Mouse (Mus musculus) mouse embryonic stem cell (cell line): Measurements from ENCODE around the gene 3110009E18Rik.

Experiments used
- in situ Hi-C, 2 experiments: fragments of 300-500 bp; cut with MboI; formaldehyde crosslinking; loops; 1 replicate in 1 of 2; 3 replicates in 1 of 2; pipeline ENCODE4 v1.14.3; 2019 to 2020; ENCODE audit warnings: low sequenced_read_pairs in 2 of 2, low pct_unique_long_range_greater_than_20kb in 1 of 2, mixed read lengths in 1 of 2; ENCODE audit not compliant: unreplicated experiment in 1 of 2

3110009E18Rik gene

DNA sequence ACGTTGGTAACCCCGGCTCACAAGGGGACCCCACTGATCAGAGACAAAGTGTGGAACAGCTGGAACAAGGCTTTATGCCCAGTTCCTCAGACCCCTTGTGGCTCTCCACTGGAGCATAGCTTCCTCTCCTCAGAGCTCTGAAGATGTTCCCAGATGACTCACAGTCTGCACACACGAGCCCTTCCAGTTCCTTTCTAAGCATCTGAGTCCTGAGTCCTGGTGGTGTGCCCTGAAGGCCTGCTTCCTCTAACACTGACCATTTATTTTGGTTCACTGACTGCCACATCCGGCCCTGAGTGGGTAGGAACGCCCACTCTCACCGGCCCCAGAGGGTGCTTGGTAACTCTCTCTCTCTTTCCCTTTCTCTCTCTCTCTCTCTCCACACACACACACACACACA lies 21.5 kb upstream of the 3110009E18Rik start:
- in situ Hi-C loops, result no loop called here

DNA sequence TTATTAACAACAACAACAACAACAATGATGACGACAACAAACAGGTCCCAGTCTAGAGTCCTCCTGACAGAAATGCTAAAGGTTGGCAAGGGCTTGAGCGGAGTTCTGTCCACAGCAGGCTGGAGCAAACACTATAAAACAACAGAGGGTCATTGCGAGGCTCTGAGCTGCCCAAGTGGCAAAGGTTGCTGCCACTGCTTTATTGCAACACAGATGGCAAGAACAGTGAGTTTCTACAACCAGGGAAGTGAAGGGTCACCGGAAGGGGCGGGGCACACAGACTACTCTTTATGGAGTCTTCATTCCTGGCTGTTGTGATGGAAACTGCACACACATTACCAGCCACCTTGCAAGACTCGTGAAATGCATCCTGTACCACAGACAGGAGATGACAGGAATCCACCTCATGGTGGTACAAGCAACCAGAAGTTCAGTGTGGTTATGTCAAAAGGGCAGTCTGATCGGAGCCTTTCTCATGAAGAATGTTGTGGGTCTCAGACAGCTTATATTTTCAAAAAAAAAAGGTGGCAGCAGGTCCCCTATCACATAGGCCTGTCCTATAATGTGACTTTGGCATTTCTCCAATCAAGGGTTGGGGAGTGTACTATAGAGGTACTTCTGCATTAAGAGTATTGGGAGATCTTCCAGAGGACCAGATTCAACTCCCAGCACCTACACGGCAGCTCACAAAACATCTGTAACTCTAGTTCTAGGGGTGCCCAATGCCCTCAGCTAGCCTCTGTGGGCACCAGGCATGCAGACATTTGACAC lies 20.3 kb upstream of the 3110009E18Rik start:
- in situ Hi-C loops, result no loop called here

- in situ Hi-C loops, result no loop called here
Measured at GRCm38 (mm10) chr1:120101227-120101609, 19.8 kb upstream of the 3110009E18Rik start.

DNA sequence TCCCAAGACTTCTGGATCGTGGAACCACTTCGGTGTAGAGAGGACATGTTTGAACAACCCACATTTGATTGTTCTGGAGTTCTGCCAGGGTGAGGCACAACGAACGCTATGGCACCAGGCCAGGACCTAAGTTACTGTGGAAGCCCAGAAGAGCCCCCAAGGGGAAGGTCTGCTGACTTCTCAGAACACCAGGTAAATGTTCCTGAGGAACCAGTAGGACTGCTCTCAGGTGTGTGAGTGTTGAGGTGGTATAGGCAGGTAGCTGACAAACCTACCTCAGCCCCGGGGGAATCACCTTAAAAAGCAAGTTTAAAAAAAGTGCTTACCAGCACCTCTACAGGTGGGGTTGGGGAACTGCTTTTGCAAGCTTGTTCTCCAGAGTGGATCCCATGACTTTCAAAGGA lies 15.4 kb upstream of the 3110009E18Rik start:
- in situ Hi-C loops, result no loop called here

DNA sequence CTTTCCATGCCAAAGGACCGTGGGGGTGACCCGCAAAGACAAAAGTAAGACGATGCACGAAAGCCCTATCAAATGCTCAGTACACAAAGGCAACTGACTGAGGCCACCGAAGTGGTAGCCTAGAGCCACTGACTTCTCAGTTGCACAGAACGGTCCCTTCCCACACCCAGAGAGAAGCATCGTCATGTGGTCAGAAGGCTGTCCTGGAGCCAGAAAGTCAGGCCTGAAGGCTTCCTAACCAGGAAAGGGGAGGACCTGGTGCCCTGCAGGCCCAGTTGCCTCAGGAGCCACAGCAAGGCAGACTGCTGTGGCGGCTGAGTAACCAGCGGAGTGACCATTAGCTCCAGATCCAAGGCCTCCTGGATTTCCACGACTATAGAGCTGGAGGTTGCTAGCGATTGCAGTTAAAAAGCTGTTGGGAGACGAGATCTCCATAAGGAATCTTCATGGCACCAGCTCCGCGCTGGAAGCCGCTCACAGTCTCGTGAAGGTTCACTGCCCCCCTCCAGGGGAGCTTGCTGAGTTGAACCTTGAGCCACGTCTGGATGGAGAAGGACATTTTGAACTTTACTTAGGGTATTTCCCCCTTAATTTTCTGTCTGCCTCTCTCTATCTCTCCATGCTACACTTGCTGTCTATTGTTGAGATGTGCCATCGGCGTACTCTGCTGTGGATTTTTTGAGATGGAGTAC lies 11.1 kb upstream of the 3110009E18Rik start:
- in situ Hi-C loops, result no loop called here

DNA sequence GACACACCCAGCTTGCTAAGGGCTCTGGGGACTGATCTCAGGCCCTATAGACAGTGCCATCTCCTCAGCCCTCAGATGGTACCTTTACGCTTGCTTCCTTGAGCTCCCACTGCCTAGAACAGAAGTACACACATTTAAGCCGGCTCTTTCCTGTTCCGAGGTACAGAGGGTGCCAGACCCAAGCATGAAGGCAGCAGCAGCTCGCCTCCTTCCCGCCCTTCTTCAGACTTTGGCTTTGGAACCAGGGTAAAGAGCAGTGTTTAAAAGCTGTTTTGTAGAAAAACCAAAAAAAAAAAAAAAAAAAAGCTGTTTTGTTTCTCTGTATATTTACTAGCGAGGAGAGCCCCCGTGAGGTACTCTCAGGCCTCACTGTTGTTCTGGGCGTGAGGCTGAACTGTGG lies 9.2 kb upstream of the 3110009E18Rik start:
- in situ Hi-C loops, result no loop called here

GRCm38 (mm10) chr1:120112251-120113187 lies 8.5 kb upstream of the 3110009E18Rik start:
- in situ Hi-C loops, result no loop called here

- in situ Hi-C loops, result no loop called here
Measured at GRCm38 (mm10) chr1:120115671-120116081, 5.3 kb upstream of the 3110009E18Rik start.

GRCm38 (mm10) chr1:120116106-120116505 lies 4.9 kb upstream of the 3110009E18Rik start:
- in situ Hi-C loops, result no loop called here

DNA sequence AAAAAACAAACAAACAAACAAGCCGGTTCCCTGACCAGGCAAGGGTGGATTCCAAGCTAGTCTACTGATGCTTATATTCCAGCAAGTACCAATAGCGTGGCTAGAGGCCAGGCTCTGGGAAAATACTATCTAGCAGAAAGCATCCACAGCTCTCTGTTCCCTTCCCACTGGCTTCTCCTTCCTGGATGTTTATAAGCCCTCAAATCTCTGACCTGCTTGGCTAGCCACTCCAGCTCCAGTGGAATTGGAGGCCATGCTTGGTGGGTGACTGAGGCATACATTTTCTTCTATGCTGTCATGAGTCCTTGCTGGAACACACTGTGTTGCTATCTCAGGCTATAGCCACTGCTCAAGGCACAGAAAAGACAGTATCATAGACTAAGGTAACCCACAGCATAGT lies 2.1 kb upstream of the 3110009E18Rik start:
- in situ Hi-C loops, result no loop called here

DNA sequence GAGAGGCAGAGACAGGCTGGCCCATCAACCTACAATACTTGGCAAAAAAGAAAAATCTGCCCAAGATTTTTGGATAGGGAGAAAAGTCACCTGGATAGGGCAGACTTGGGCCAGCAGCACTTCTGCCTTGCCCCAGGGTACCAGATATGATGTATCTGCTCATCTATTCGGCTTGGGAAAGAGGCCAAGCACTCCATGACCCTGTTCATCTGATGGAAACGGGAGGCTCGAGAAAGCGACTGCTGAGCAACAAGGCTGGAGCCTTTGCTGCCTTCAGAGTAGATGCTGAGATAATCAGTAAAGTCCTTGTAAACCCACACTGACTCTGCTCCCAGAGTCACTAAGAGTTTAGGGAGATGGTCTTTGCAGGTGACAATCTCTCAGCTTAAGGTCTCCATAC lies 1.6 kb upstream of the 3110009E18Rik start:
- in situ Hi-C loops, result no loop called here

- in situ Hi-C loops, result no loop called here
Measured at GRCm38 (mm10) chr1:120120141-120120968, 632 bp upstream of the 3110009E18Rik start.

DNA sequence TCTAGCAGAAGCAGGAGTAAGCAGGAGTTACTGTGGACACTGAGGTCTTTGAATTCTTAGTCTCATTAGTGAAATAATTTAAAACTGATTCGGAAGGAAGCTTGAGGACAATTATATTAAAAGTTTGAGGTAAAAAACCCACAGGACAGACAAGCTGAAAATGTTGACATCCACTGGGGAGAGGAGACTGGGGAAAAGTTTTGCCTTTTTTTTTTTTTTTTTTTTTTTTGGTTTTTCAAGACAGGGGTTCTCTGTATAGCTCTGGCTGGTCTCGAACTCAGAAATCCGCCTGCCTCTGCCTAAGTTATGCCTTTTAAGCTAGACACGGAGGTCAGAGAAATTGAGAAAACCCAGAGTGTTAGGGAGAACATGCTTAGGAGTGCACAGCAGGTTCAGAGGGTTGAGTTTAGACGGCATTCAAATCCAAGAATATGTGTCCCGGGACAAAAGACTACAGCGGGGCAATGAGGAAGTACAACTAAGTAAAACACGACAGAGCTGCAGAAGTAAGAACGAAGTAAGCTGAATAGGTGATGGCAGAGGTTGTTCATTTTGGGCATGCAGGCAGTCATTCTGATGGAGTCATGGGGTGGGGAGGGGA lies 1.0 kb downstream of the 3110009E18Rik start:
- in situ Hi-C loops, result no loop called here

DNA sequence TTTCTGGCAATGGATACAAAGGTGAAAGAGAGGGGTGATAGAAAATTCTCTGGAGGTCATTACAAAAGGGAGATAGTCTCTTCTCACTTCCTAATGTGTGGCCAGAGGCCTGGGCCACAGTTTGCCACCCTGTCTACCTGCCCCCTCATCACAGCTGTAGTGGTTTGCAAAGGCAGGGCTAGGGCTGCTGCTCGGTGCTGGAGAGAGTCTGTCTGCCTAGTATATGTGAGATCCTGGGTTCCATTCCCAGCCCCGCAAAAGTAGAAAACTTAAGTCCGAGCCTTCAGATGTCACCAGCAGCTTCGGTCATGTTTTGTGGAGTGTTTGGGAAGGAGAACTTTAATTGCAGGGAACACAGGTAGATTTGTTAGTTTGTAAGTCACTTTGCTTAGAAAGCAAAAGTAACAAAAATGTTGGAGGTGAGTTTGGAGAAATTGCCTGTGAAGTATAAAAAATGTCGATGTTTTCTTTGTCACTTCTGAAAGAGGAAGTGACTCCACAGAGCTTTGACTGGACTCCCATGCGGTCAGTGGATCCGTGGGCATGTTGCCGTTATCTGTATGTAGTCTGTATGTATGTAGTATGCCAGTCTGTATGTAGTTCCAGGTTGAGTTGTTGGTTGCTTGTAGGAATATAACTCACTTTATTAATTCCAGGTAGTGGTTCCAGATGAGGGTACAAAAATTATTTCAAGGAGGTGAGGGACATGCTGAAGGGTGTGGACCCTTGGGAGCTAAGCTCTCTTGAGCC lies 1.8 kb downstream of the 3110009E18Rik start:
- in situ Hi-C loops, result no loop called here

DNA sequence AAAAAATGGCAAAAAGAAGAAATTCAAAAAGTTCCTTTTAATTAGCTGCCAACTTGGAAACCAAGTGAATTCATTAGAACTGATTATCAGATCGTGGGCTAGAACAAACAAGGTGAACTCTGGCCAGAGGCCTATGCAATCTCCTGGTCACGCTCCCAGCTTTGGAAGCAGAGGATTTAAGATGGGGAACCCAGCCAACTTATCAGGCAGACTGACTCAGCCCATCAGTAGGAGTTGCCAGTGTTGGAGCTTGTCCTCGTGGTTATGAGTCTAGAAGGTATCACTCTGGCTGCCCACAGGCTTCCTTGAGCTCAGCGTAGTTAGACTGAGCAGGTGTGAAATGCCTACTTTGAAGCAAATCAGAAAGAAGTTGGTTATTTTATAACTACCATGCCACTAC lies 3.9 kb downstream of the 3110009E18Rik start:
- in situ Hi-C loops, result no loop called here

GRCm38 (mm10) chr1:120125471-120125870 lies 4.5 kb downstream of the 3110009E18Rik start:
- in situ Hi-C loops, result no loop called here

DNA sequence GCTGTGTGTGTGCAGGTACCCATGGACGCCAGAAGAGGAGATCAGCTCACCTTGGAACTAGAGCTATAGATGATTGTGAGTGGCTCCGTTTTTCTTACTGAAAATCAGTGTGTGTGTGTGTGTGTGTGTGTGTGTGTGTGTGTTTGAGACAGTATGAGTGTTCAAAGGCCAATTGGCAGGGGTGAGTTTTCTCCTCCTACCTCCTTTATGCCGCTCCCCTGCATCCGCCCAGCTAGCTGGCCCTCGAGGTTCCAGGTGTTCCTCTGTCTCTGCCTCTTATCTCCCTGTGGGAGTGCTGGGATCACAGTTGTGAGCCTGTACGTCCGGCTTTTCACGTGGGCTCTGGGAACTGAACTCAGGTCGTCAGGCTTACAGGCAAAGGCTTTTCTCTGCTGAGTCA lies 5.3 kb downstream of the 3110009E18Rik start:
- in situ Hi-C loops, result no loop called here
